Mouse (Mus musculus): ENCODE results near the gene Tlk1.

DNA sequence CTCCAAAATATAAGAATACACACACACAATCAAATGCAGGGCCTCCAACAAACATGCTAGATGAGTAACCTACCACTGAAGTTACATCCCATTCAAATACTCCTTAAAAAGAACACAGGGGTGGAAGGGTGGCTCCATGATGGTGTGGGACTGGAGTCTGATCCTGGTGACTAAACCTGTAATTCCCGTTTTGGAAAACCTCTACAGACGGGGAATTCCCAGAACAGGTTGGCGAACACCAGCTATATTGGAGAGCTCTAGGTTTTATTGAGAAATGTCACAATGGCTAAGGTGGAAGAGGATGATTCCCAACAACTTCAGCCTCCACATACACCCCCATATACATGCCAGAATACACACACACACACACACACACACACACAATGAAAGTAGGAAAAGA lies 14.1 kb downstream of the Tlk1 start:
- TF ChIP-seq CTCF (IDR thresholded peaks at IDR 0.05; ENCODE audit: control insufficient read depth, insufficient read depth, low read length) (no peak), POLR2A (IDR thresholded peaks at IDR 0.05; ENCODE audit: borderline replicate concordance, control insufficient read depth, low read depth, low read length) (no peak)

All from bone marrow, adult 2 months (tissue).